Mouse (Mus musculus) heart, embryonic 11.5 days (tissue): ENCODE results near the gene Atp13a3. TPM values are rescaled to one million over a fixed set of nuclear protein-coding genes. Genes with fewer than 3 reads are reported as not detected.

ENCODE experiments used
- ATAC-seq: fragments of 200-750 bp; cut with Nextera tagmentation; replicated peaks from 2 replicates; pipeline ENCODE4 v1.8.0; 2017; ENCODE audit warnings: moderate library complexity; ENCODE audit not compliant: insufficient number of reproducible peaks, low FRiP score, low TSS enrichment
- H3K27ac ChIP-seq: fragments of 300-500 bp; sonication (generic); 2 replicates; pipeline ENCODE4 v1.5.1; 2014; ENCODE audit warnings: mild to moderate bottlenecking, low read depth, low read length
- H3K27me3 ChIP-seq: fragments of 300-500 bp; sonication (generic); 2 replicates; pipeline ENCODE4 v1.6.1; 2014; ENCODE audit warnings: mild to moderate bottlenecking, low read length, mixed read lengths; ENCODE audit not compliant: control insufficient read depth, insufficient read depth
- H3K36me3 ChIP-seq: fragments of 300-500 bp; sonication (generic); 2 replicates; pipeline ENCODE4 v1.6.1; 2014; ENCODE audit warnings: mild to moderate bottlenecking, low read length, moderate library complexity, mixed read lengths; ENCODE audit not compliant: control insufficient read depth, insufficient read depth
- H3K4me1 ChIP-seq: fragments of 300-500 bp; sonication (generic); 2 replicates; pipeline ENCODE4 v1.6.1; 2014; ENCODE audit warnings: low read length; ENCODE audit not compliant: control insufficient read depth, insufficient read depth
- H3K4me2 ChIP-seq: fragments of 300-500 bp; sonication (generic); 2 replicates; pipeline ENCODE4 v1.6.1; 2014; ENCODE audit warnings: mild to moderate bottlenecking, moderate library complexity
- H3K4me3 ChIP-seq: fragments of 300-500 bp; sonication (generic); 2 replicates; pipeline ENCODE4 v1.5.1; 2014; ENCODE audit warnings: low read depth, low read length
- H3K9ac ChIP-seq: fragments of 300-500 bp; sonication (generic); 2 replicates; pipeline ENCODE4 v1.6.1; 2014; ENCODE audit warnings: mild to moderate bottlenecking, low read depth, low read length, moderate library complexity
- H3K9me3 ChIP-seq: fragments of 300-500 bp; sonication (generic); replicated peaks from 2 replicates; pipeline ENCODE4 v1.6.1; 2016; ENCODE audit warnings: low read length; ENCODE audit not compliant: control insufficient read depth
- WGBS: fragments of 180-500 bp; shearing (Covaris S2); extraction: QIAGEN DNeasy Blood & Tissue Kit; methylation state at CpG from one replicate; pipeline ENCODE4 v1.1.7; 2014; ENCODE audit not compliant: insufficient replicate concordance; 5-methylcytosine and 5-hydroxymethylcytosine counted together
- polyA plus RNA-seq: library from polyadenylated mRNA; unstranded; fragments of >200 nt; fragmentation: Nextera tagmentation; extraction: Ambion mirVana; gene quantifications from 2 replicates; pipeline ENCODE4 v1.2.1, GENCODE M21; 2014

The Atp13a3 gene
- polyA plus RNA-seq, 1 experiment from 2014 or later: 14.3 TPM

- H3K9me3 ChIP-seq: no peaks in the 10 kb centered on the region
- H3K36me3 ChIP-seq: no peaks in the 10 kb centered on the region
- no peak overlapping the region for H3K9ac ChIP-seq
- H3K27me3 ChIP-seq: no peaks in the 10 kb centered on the region
- WGBS: 73% methylated on average over 6 of the region's 6 CpGs
- no peak overlapping the region for H3K27ac ChIP-seq
- no peak overlapping the region for H3K4me2 ChIP-seq
- no peak overlapping the region for H3K4me3 ChIP-seq
- no peak for ATAC-seq
- no peaks in the 10 kb centered on the region; the same call in 1 of the 2 replicates for H3K4me1 ChIP-seq
Observed at GRCm38 (mm10) chr16:30271941-30272595, 133.7 kb downstream of the Atp13a3 start.

GRCm38 (mm10) chr16:30271223-30271761, 134.5 kb downstream of the Atp13a3 start:
- Histone ChIP-seq H3K4me2 (no peak overlapping the region), H3K36me3 (no peaks in the 10 kb centered on the region), H3K4me3 (no peak overlapping the region), H3K9ac (no peak overlapping the region), H3K4me1 (no peaks in the 10 kb centered on the region; the same call in 1 of the 2 replicates), H3K9me3 (no peaks in the 10 kb centered on the region), H3K27me3 (no peaks in the 10 kb centered on the region), H3K27ac (no peak overlapping the region)
- 49% methylated on average over 8 of the region's 8 CpGs for WGBS
- no peak for ATAC-seq

DNA sequence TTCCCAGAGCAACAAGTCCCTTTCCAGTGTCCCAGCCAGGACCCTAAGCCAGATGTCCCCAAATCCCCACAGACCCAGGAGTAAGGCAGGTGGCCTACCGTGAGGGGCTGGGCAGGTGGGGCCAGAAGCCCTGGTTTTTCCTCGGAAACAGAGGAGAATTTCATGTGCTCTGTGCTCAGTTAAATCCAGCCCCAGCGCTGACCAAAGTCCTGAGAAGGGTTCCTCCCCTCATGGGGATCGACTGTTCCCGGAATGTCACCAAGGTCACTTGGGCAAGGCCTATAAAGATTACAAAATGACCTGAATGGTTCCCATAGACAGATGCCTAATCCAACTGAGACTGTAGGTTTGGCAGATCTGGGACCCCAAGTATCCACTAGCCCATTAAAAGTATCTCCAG, 138.4 kb downstream of the Atp13a3 start, which contains the start of gene Cpn2:
Gene Cpn2, minus strand, starts transcription at position 141 of the 400 bp plus-strand sequence.
- 65% methylated on average over 5 of the region's 5 CpGs for WGBS
- Histone ChIP-seq H3K27me3 (no peaks in the 10 kb centered on the region), H3K4me1 (no peaks in the 10 kb centered on the region; the same call in 1 of the 2 replicates), H3K4me3 (no peak within 1 kb of the TSS), H3K9ac (no peak within 1 kb of the TSS), H3K27ac (no peak within 1 kb of the TSS), H3K4me2 (no peak within 1 kb of the TSS), H3K36me3 (no peaks in the 10 kb centered on the region), H3K9me3 (no peaks in the 10 kb centered on the region)
- no peak for ATAC-seq

DNA sequence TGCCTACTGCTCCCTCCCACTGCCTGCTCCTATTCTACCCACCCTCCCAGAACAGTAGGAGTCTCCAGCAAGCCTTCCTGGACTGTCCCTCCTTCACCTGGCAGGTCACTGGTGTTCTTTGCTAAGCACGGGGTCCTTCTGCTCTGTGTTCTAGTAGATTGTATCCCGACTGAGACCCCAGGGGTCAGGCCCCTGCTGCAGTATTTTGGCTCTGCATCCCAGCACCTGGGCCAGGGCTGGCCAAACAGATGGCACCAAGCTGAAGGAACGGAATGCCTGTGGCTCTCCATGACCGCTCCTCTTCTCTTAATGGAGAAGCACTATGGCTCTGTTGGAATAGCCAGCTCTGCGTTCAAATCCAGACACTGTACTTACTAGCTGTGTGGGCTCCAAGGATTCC, 139.2 kb downstream of the Atp13a3 start:
- ATAC-seq: no peak

DNA sequence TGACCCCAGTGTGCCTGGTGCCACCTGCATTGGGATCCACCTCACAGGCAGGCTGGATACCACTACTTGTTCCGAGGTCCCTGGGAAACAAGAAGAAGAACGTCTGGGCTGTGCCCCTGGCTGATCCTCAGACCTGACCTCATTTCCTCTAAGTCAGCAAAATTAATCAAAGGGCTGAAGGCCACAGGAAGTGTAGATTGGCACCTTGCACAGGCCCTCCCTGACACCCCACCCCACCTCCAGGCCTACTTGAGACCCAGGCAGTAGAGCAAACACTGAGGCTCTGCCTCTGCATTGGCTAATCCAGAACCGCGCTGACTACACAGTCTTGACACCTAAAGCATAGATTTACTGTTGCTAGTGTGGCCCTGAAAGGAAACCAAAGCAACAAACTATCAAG, 140.2 kb downstream of the Atp13a3 start:
- 65% methylated on average over 4 of the region's 4 CpGs for WGBS
- no peak overlapping the region for H3K4me2 ChIP-seq
- ATAC-seq: peak; percentile 16; the same call in 1 of the 2 replicates
- H3K4me3 ChIP-seq: no peak overlapping the region
- H3K9ac ChIP-seq: no peak overlapping the region
- no peaks in the 10 kb centered on the region for H3K4me1 ChIP-seq
- no peak overlapping the region for H3K27ac ChIP-seq
- no peaks in the 10 kb centered on the region for H3K27me3 ChIP-seq
- H3K36me3 ChIP-seq: no peaks in the 10 kb centered on the region
- H3K9me3 ChIP-seq: no peaks in the 10 kb centered on the region

More for the DNA sequence above, 139.2 kb downstream of the Atp13a3 start:
- no peaks in the 10 kb centered on the region for H3K9me3 ChIP-seq
- no peaks in the 10 kb centered on the region for H3K36me3 ChIP-seq
- no peak overlapping the region for H3K4me3 ChIP-seq
- H3K27me3 ChIP-seq: no peaks in the 10 kb centered on the region
- 82% methylated on average over 5 of the region's 5 CpGs for WGBS
- no peaks in the 10 kb centered on the region; the same call in 1 of the 2 replicates for H3K4me1 ChIP-seq
- H3K27ac ChIP-seq: no peak overlapping the region
- no peak overlapping the region for H3K9ac ChIP-seq
- H3K4me2 ChIP-seq: no peak overlapping the region

DNA sequence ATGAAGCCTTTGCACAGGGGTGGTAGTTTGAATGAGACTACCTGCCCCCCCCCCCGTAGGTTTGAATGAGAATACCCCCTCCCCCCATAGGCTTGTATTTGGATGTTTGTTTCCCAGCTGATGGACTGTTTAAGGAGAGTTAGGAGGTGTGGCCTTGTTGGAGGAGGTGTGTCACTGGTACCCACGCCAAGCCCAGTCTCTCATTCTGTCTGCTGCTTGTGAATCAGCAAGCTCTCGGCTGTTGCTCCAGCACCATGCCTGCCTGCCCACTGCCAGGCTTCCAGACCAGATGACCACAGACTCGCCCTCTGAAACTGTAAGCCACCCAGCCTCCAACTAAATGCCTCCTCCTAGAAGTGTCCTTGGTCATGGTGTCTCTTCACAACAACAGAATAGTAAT, 142.6 kb downstream of the Atp13a3 start:
- no peak overlapping the region for H3K4me3 ChIP-seq
- no peak overlapping the region for H3K27ac ChIP-seq
- 60% methylated on average over 4 of the region's 4 CpGs for WGBS
- no peak overlapping the region for H3K4me2 ChIP-seq
- H3K4me1 ChIP-seq: no peaks in the 10 kb centered on the region
- H3K9ac ChIP-seq: no peak overlapping the region
- no peak for ATAC-seq
- no peaks in the 10 kb centered on the region for H3K9me3 ChIP-seq
- H3K36me3 ChIP-seq: no peaks in the 10 kb centered on the region
- no peaks in the 10 kb centered on the region for H3K27me3 ChIP-seq

- Histone ChIP-seq H3K4me3 (no peak overlapping the region), H3K27ac (no peak overlapping the region), H3K4me1 (no peaks in the 10 kb centered on the region), H3K27me3 (no peaks in the 10 kb centered on the region), H3K9me3 (no peaks in the 10 kb centered on the region), H3K4me2 (no peak overlapping the region), H3K9ac (no peak overlapping the region), H3K36me3 (no peaks in the 10 kb centered on the region)
- WGBS: 0% methylated on average over 2 of the region's 2 CpGs
- ATAC-seq: no peak
Observed at GRCm38 (mm10) chr16:30262664-30263063, 143.1 kb downstream of the Atp13a3 start.
